Mouse (Mus musculus): ENCODE measurements at regions not wholly inside any gene's neighbourhood (a gene's known extent, or its start where the extent isn't known, plus 50 kb on each side); places are given as distances from the start of the nearest gene placed in this dataset.

GRCm38 (mm10) chr8:93697206-93697605, 112.6 kb upstream of the Gnao1 start:
- no peak for TF ChIP-seq POLR2A (IDR thresholded peaks at IDR 0.05; ENCODE audit: borderline replicate concordance, control insufficient read depth, low read depth, low read length)
- no peak for TF ChIP-seq CTCF (IDR thresholded peaks at IDR 0.05; ENCODE audit: control insufficient read depth, insufficient read depth, low read length)
